Mouse (Mus musculus) frontal cortex, adult 2 months (tissue): Measurements from ENCODE around the gene Zfyve1. TPM values are rescaled to one million over a fixed set of nuclear protein-coding genes. Genes with fewer than 3 reads are reported as not detected.

Source experiments
- DNase-seq, 2 experiments: peaks; one replicate each; pipeline ENCODE4 v3.0.0; 2022; ENCODE audit warnings: low spot score in 1 of 2; ENCODE audit errors: extremely low spot score in 1 of 2
- polyA plus RNA-seq: library from polyadenylated mRNA; depleted of rRNA; stranded (reverse); fragments of >200 nt; gene quantifications from 2 replicates; pipeline ENCODE4 v1.2.3, GENCODE M21; 2012; rRNA removed

Gene Zfyve1
- polyA plus RNA-seq, 1 experiment: 37.7 TPM

DNA sequence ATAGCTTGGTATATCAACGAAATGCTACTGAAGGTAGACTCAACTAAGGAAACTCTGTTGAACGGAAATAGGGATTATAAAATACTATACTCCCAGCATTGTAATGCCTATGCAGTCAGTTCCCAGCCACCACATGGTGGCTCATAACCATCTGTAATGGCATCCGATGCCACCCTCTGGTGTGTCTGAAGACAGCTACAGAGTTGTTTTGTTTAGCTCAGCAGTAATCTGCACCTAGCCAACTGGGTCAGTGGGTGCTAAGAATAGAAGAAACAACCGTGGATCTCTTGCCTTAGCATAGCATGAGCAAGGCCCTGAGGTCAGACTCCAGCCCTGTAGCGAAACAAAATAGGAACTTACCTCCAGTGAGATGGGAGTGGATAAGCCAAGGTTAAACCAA lies 72.7 kb downstream of the Zfyve1 start:
- DNase-seq: no peak

DNA sequence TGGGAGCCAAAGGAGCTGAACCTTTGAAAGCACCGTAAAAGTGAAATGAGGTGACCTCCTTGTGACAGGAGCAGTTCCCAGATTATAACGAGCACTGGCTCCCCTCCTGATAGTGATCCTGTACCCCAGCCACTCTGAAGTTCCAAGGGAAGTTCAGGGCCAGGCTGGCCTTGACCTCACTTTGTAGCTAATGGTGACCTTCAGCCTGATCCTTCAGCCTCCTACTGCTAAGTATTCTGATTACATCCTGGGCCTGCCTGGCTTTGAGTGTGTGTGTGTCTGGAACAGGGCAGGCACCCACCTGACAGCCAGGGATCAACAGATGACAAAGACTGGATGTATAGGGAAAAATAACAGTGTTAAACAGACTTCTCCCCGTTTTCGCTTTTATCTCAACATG lies 73.1 kb downstream of the Zfyve1 start:
- no peak for DNase-seq

DNA sequence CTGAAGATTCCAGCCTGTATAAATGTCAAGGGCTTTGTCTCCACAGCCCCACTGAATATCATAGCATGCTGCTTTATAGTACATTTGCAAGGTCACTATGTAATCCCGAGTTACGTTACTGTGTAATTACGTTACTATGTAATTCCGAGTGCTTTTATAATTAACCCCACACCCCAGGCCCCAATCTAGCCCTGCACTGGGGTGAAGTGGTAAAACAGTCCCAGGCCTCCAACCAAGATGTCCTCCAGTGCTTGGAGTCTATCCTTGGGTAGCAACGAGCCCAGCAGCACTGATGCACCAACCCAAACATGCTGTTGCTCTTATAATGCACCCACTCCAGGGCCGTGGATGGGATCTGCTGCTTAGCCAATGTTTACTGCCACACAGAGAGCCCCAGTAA lies 74.0 kb downstream of the Zfyve1 start:
- DNase-seq: no peak

DNA sequence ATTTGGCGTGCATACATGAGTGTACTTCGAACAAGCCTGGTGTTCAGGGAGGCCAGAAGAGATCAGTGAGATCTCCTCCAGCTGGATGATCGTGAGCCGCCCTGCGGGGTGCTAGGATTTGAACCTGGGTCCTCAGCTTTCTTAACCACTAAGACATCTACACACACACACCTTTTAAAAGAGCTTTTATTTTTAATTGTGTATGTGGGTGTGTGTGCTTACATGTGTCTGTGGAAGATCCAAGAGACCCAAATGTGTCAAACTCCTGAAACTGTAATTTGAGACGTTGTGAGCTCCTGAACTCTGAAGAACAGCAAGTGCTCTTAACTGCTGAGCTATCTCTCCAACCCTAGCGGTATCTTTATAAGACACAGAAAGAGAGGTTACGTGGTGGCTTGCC lies 75.9 kb downstream of the Zfyve1 start:
- DNase-seq: no peak

DNA sequence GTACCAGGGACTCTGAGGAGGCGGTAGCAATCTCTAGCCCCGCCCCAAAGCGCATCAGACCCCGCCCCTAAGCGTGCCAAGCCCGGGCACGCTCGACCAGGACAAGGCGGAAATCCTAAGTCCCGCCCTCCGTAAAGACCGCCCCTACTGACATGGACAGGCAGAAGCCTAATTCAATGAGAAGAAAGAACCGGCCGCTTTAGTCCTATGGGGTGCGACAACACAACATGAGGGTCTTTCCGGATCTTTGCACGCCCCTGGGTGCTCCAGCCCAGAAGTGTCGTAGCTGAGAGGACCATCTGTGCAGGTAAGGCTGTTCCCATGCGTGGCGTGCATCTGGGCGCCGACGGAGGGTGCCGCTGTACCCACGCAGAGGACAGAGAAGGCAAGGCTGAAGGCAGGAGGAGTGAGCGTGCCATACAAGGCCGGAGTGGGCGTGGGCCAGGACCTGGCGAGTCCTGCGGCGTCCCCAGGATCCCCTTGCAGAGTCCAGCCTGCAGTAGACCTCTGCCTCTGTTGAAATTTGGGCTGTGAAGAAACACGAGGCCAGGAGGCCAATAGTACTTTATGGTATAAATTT lies 76.6 kb downstream of the Zfyve1 start, which contains the start of gene Dcaf4:
Gene Dcaf4 (plus strand): TSS at position 156 of the 580 bp plus-strand sequence.
- DNase-seq: peak; percentile 95 to 96

DNA sequence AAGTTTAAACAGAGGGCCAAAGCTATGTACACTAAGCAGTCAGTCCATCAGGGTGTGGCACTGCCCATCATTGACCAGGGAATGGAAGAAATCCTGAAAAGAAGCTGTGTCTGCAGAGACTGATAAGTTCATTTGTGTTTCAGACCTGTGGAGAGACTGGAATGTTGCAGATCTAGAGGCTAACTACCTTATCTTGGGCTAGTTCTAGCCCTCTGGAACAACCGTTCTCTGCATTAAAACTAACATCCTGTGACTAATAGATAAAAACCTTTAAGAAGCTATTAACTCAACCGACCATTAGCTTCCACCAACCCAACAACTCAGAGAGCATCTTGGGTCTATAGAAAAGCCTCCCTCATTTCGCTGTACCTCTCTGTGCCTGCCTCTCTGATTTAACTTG lies 79.4 kb downstream of the Zfyve1 start:
- DNase-seq: no peak

DNA sequence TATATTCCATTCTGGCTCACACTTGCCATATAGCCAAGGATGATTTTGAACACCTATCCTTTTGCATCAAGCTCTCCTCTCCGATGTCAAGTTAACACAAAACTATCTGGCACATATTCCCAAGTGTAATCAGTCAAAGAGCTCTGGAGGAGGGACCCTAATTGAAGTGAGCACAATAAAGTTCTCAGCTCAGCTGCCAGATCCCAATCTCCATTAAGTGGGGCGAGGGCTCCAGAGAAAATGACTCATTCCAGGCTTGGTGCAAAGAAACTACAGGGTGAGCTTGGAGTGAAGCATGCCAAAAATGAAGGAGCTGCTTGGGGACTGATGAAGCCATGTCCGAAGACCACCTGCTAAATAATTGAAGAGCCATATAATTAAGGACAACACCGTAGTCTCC lies 82.8 kb downstream of the Zfyve1 start:
- DNase-seq: no peak

DNA sequence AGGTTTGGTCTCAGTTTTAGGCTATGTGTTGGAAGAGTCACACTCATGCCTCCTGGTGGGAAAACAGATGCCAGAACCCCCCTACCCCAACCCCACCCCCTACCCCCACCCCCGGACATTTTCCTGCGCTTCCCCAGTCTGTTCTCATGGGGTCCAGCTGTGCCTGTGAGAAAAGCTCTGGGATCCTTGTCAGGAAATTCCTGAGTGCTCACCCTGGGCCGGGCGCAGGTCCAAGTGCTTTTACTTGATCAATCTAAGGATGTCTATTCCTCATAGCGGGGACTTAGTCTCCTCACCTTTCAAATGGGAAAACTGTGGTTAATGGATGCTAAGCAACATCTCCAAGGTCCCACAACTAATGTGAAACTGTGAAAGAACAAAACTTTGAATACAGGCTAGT lies 83.8 kb downstream of the Zfyve1 start:
- no peak for DNase-seq

DNA sequence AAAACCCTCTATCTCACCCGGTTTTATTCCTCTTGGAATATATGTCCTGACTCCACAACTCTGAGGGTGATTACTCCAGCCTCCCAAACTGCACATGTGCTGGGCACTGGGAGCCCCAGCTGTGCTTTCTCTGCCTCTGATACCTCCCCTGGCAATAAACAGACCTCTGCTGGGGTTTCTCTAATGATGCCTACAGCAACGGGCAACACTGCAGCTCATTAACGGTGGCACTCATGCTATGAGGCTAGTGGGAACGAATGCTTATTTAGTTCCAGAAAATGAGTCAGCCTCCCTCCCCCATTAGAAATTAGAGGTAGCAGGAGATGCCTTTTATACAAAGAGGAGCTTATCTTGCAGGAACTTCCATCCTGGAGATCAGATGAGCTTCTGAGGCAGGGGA lies 84.2 kb downstream of the Zfyve1 start:
- no peak for DNase-seq

DNA sequence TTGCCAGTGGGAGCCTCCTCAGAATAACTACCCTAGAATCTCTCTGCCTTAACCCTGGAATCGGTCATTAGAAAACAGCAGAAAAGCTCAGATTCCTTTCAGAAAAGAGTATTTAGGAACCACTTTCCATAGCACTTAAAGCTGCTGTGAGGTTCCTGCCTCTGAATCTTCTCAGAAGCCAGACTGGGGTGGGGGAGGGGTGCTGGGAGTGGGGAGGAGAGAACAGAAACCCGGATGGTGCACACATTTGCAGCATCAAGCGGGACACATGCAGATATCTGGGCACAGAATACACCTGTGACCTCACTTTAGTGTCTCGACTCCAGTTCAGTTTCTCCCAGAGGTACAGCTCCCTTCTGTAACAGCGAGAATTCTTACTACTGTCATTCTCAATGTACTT lies 86.4 kb downstream of the Zfyve1 start:
- DNase-seq: no peak

DNA sequence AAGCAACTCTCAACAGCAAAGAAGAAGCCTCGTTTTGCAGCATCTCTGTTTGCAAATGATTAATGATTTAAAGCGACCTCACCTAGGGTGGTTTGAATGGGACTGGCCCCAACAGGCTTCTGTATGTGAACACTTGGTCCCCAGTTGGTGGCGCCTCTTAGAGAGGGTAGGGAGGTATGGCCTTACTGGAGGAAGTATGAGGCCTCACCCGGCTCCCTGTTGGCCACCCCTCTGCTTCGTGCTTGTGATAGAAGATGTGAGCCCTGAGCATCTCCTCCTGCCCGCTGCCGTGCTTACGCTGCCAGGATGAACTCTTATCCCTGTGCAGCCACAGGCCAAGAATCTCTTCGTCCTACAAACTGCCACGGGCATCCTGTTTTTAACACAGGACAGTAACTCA lies 90.5 kb downstream of the Zfyve1 start:
- DNase-seq: no peak

DNA sequence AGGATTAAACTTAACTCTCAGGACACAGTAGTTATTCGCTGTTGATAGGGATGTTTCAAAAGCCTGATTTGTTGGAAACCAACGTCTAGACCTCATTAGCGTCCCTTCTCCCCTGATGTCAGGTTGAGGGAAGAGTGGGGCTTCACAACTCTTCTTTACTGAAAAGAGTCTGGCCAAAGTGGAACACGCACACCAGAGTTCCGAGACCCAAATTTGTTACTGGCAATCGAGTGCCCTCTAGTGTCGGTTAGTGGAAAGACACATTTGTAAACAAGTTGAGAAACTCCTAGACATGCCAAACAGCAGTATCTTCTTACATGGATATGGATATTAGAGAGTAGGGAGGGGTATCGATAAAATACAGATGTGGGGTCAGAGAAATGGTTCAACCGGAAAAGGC lies 94.8 kb downstream of the Zfyve1 start:
- peak in 1 of 2 experiments; percentile 89 for DNase-seq

DNA sequence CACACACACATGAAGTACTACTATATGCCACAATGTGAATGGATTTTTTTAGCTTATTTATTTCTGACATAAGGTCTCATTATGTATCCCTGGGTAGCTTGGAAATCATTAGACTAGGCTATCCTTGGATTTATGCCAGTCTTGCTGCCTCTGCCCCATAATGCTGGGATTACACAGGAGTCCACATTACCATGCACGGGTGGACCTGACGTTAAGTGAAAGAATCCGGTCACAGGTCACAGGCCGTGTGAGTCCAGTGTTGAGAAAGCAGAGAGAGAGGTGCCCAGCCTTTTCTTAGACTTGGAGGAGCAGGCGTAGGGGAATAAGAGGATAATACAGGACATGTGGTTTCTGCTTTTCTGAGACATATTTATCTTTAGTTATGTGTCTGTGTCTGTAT lies 97.8 kb downstream of the Zfyve1 start:
- DNase-seq: no peak

DNA sequence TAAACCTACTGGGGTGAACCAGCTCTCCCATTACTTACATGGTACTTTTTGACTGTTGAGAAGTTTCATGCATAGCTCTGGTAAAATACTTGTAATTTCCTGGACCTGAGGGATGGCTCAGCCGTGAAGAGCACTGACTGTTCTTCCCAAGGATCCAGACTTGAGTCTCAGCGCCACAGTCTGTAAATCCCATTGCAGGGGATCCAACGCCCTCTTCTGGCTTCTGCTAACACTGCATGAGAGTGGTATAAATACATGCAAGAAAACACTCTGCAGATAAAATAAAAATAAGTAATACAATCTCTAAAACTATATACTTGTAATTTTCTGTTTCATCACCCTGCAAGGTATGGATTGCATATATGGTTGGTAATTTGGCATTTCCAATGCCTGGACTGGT lies 99.1 kb downstream of the Zfyve1 start:
- no peak for DNase-seq

DNA sequence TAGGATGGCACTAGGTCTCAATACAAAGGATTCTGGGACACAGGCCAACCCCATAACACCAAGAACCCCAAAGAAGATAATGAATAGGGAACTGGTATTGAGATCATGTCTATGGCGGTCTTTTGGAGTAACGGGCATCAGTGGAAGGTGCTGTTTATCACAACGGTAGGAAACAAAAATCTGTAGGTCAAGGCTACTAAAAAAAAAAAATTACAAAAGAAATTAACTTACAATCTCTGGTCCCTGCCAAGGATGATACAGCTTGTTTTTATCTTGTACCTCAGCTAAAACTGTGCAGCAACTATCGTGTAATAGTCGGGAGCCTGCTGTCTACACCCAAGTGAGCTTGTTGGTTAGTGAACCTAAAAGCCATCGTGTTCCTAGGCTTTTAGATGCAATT lies 100.3 kb downstream of the Zfyve1 start:
- no peak for DNase-seq

Other genes with a start within 250 kb of the Zfyve1 start
- gene Dpf3, start 109.5 kb downstream of the Zfyve1 start, polyA plus RNA-seq: 5.9 and 7.3 TPM in 2 replicates
- 35.2 and 37.8 TPM in 2 replicates for gene Dcaf4, start 76.8 kb downstream of the Zfyve1 start, polyA plus RNA-seq
- gene Rbm25, start 34.0 kb upstream of the Zfyve1 start, polyA plus RNA-seq: 179 and 181 TPM in 2 replicates
- 34.8 and 35.7 TPM in 2 replicates for gene Psen1, start 90.9 kb upstream of the Zfyve1 start, polyA plus RNA-seq
- 3.0 and 3.4 TPM in 2 replicates for gene Papln, start 166.4 kb upstream of the Zfyve1 start, polyA plus RNA-seq